Mouse (Mus musculus): ENCODE data around the gene Dnajb7.

GRCm38 (mm10) chr15:81370356-81370755 is 37.7 kb downstream of the Dnajb7 start:
- TF ChIP-seq POLR2A (IDR thresholded peaks at IDR 0.05; ENCODE audit: borderline replicate concordance, control insufficient read depth, low read depth, low read length) (no peak), CTCF (IDR thresholded peaks at IDR 0.05; ENCODE audit: control insufficient read depth, insufficient read depth, low read length) (no peak)
